Mouse (Mus musculus): ENCODE data around the gene Car1. TPM values are rescaled to one million over a fixed set of nuclear protein-coding genes. Genes with fewer than 3 reads are reported as not detected.
"Not testable (repeated sequence)": the region's sequence is repeated elsewhere in the genome, so short reads cannot be mapped to it uniquely, and the experiment has no call there.

The Car1 gene
- polyA plus RNA-seq, 1 experiment from 2014 or later = not detected

DNA sequence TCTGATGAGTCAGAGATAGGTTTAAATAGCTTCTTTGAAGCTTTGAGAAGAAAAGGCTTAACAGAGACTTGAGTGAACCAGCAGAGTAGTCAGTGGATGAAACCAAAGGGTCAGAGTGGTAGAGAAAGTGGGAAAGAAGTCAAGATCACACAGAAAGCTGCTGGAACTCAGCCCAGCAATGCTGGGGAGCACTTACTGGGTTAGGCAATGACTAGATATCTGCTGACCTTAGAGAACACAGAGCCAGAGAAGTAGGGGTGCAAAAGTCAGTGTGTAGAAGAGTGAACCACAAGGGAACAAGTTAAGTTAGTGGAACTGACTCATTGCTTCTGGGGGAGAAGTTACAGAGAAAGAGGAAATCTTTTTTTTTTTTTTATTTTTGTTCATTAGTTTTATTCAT lies 24.6 kb upstream of the Car1 start:
- no peak overlapping the region for H3K27ac ChIP-seq (ENCODE audit: low read depth)
- ATAC-seq (ENCODE audit: insufficient read depth) = no peak
- H3K27me3 ChIP-seq (ENCODE audit: insufficient read depth, low read length) = no peaks in the 10 kb centered on the region
- no peak overlapping the region for H3K4me3 ChIP-seq (ENCODE audit: low read depth, low read length)
- H3K9me3 ChIP-seq (ENCODE audit: low read depth, low read length) = no peaks in the 10 kb centered on the region
- H3K9ac ChIP-seq = no peak overlapping the region
- no peak for TF ChIP-seq CTCF (IDR thresholded peaks at IDR 0.05; ENCODE audit: low read depth)
- no peak for DNase-seq
- no peaks in the 10 kb centered on the region for H3K36me3 ChIP-seq (ENCODE audit: insufficient read depth)
- no peaks in the 10 kb centered on the region for H3K4me1 ChIP-seq (ENCODE audit: insufficient read depth)
- H3K4me2 ChIP-seq = no peak overlapping the region

DNA sequence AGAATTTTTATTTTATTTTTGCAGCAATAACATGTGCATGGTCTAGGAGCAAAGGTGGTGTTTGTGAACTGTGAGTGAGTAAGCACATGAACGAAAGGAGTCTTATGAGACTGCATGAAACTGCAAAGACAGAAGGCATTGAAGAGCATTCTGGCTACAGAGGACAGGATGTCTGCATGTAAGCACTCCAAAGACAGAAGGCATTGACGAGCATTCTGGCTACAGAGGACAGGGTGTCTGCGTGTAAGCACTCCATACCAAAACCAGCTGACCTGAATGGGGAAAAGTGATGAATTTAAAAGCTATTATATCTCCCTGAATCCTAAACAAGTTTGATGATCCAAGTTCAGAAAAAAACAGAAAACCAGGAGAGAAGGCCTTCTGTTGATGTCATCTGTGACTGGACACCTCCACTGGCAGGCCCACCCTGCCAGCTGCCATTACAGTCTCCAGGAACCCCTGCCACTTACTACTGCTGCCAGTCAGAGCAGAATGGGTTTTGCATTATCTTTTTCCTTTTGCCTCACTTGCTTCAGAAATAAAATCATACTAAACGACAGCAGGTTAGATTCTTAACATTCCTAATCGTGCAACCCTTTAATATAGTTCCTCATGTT lies 23.2 kb upstream of the Car1 start:
- 66% methylated on average over 5 of the region's 5 CpGs for WGBS
- Histone ChIP-seq H3K9me3 (ENCODE audit: low read depth, low read length) (no peaks in the 10 kb centered on the region), H3K27ac (ENCODE audit: low read depth) (no peak overlapping the region), H3K4me3 (ENCODE audit: low read depth, low read length) (no peak overlapping the region), H3K36me3 (ENCODE audit: insufficient read depth) (no peaks in the 10 kb centered on the region), H3K27me3 (ENCODE audit: insufficient read depth, low read length) (no peaks in the 10 kb centered on the region), H3K4me1 (ENCODE audit: insufficient read depth) (no peaks in the 10 kb centered on the region), H3K4me2 (no peak overlapping the region), H3K9ac (no peak overlapping the region)
- no peak for TF ChIP-seq CTCF (IDR thresholded peaks at IDR 0.05; ENCODE audit: low read depth)
- ATAC-seq (ENCODE audit: insufficient read depth) (no peak), DNase-seq (no peak)

DNA sequence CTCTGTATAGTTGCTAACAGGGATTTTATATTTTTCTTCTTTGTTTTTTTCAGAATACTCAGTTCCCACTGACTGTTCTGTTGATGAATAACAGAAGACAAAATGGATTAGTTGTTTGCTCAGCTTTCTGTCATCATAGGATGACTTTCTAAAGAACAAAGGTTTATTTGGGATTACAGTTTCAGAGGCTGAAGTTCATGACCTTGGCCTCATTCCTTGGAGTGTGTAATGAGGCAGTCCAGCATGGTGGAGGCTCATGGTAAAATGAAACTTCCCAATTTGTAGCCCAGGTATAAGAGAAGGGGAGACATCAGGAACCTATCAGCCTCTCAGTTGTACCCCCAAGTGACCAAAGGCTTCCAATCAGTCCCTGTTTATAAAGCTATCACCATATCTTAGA lies 20.7 kb upstream of the Car1 start:
- H3K9ac ChIP-seq = no peak overlapping the region
- H3K27me3 ChIP-seq (ENCODE audit: insufficient read depth, low read length) = no peaks in the 10 kb centered on the region
- no peaks in the 10 kb centered on the region for H3K9me3 ChIP-seq (ENCODE audit: low read depth, low read length)
- H3K4me1 ChIP-seq (ENCODE audit: insufficient read depth) = no peaks in the 10 kb centered on the region
- no peak overlapping the region for H3K4me3 ChIP-seq (ENCODE audit: low read depth, low read length)
- H3K4me2 ChIP-seq = no peak overlapping the region
- H3K36me3 ChIP-seq (ENCODE audit: insufficient read depth) = no peaks in the 10 kb centered on the region
- DNase-seq (no peak), ATAC-seq (ENCODE audit: insufficient read depth) (no peak)
- no peak for TF ChIP-seq CTCF (IDR thresholded peaks at IDR 0.05; ENCODE audit: low read depth)
- no peak overlapping the region for H3K27ac ChIP-seq (ENCODE audit: low read depth)

DNA sequence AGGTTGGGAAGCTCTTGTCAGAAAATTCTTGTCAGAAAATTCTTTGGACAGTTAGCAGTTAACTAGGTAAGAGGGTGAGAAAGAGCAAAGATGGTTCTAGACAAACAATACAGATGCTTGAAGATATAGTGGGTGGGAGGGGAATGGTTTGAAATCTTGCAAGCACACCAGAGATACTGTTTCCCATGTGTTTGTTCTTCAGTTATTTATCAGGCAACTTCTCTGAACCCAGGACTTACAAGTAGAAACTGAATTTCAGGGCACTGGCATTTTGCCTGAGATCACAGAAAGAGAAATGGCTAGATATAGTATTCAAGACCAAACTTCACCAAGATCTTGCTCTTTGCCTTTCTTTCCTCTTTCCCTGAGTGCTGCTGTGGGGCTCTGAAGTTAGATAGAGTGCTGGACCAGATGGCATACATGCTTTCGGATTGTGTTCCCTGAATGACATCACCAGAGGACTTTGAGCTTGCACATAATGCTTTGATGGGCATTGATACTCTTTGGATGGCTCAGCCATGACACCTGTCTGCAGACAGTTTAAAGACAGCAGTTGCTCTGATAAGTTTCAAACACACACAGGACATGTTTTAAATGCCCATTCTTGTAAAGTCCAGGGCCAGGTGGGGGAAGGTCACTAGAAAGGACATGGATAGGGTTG lies 11.8 kb upstream of the Car1 start:
- TF ChIP-seq CTCF (IDR thresholded peaks at IDR 0.05; ENCODE audit: low read depth) = no peak
- H3K36me3 ChIP-seq (ENCODE audit: insufficient read depth) = no peaks in the 10 kb centered on the region
- no peak for DNase-seq
- H3K9ac ChIP-seq = no peak overlapping the region
- H3K27me3 ChIP-seq (ENCODE audit: insufficient read depth, low read length) = no peaks in the 10 kb centered on the region
- no peak overlapping the region for H3K4me3 ChIP-seq (ENCODE audit: low read depth, low read length)
- H3K4me2 ChIP-seq = no peak overlapping the region
- ATAC-seq (ENCODE audit: insufficient read depth) = no peak
- 71% methylated on average over 1 of the region's 1 CpGs for WGBS
- no peaks in the 10 kb centered on the region for H3K4me1 ChIP-seq (ENCODE audit: insufficient read depth)
- H3K9me3 ChIP-seq (ENCODE audit: low read depth, low read length) = no peaks in the 10 kb centered on the region
- H3K27ac ChIP-seq (ENCODE audit: low read depth) = no peak overlapping the region

DNA sequence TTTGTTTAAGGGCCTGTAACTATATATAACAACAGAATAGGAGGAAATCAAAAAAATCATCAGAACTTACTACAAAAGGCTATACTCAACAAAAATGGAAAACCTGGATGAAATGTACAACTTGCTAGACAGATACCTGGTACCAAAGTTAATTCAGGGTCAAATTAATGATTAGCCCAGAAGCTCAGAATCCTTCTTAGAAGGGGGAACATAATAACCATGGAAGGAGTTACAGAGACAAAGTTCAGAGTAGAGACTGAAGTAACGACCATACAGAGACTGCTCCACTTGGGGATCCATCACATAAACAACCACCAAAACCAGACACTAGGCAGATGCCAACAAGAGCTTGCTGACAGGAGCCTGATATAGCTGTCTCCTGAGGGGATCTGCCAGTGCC lies 7.2 kb upstream of the Car1 start:
- ATAC-seq (ENCODE audit: insufficient read depth); H3K4me2 ChIP-seq; DNase-seq; H3K27me3 ChIP-seq (ENCODE audit: insufficient read depth, low read length); H3K4me3 ChIP-seq (ENCODE audit: low read depth, low read length); H3K9me3 ChIP-seq (ENCODE audit: low read depth, low read length); H3K4me1 ChIP-seq (ENCODE audit: insufficient read depth); H3K27ac ChIP-seq (ENCODE audit: low read depth); H3K36me3 ChIP-seq (ENCODE audit: insufficient read depth); H3K9ac ChIP-seq: not testable (repeated sequence)
- 68% methylated on average over 1 of the region's 1 CpGs for WGBS

DNA sequence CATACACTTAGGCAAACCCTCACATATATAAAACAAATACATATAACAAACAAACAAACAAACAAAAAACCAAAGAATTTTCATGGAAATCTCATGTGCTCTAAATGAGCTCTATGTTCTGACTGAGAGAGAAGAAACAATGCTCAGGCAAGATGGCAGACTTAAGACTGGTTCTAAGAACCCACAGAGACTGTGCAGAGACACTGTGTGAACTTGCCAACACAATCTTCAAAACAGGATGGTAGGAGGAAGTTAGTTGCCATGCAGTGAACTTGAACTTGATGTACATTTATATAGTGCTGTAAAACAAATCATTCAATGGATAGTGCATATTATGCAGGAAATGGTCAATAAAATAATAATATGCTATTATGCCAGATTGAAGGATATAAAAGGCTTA lies 1.5 kb downstream of the Car1 start:
- Histone ChIP-seq H3K27ac (ENCODE audit: low read depth) (no peak overlapping the region), H3K9me3 (ENCODE audit: low read depth, low read length) (no peaks in the 10 kb centered on the region), H3K4me3 (ENCODE audit: low read depth, low read length) (no peak overlapping the region), H3K36me3 (ENCODE audit: insufficient read depth) (no peaks in the 10 kb centered on the region), H3K4me2 (no peak overlapping the region), H3K27me3 (ENCODE audit: insufficient read depth, low read length) (no peaks in the 10 kb centered on the region), H3K4me1 (ENCODE audit: insufficient read depth) (no peaks in the 10 kb centered on the region), H3K9ac (no peak overlapping the region)
- TF ChIP-seq CTCF (IDR thresholded peaks at IDR 0.05; ENCODE audit: low read depth) = no peak
- ATAC-seq (ENCODE audit: insufficient read depth) = no peak
- DNase-seq = no peak

DNA sequence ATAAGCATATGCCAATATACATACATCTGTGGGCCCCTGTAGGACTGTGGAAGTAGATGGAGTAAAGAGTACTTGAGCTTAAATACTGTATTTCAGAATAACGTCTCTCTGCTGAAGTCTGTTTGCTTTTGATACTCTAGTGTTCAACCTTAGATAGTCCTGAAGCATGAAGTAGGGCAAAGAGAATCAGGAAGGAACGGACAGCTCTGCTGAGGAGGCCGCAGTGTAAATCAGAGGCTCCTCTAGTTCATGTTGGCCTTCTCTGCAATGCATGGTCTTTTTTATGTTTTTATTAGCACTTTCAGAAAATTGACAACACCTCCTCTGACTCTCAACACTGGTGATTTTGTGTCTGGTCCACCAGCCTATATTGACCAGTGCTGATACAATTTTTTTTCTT lies 2.2 kb downstream of the Car1 start:
- Histone ChIP-seq H3K4me2 (no peak overlapping the region), H3K27me3 (ENCODE audit: insufficient read depth, low read length) (no peaks in the 10 kb centered on the region), H3K9ac (no peak overlapping the region), H3K27ac (ENCODE audit: low read depth) (no peak overlapping the region), H3K4me1 (ENCODE audit: insufficient read depth) (no peaks in the 10 kb centered on the region), H3K36me3 (ENCODE audit: insufficient read depth) (no peaks in the 10 kb centered on the region), H3K9me3 (ENCODE audit: low read depth, low read length) (no peaks in the 10 kb centered on the region), H3K4me3 (ENCODE audit: low read depth, low read length) (no peak overlapping the region)
- no peak for TF ChIP-seq CTCF (IDR thresholded peaks at IDR 0.05; ENCODE audit: low read depth)
- WGBS = 80% methylated on average over 3 of the region's 3 CpGs
- DNase-seq (no peak), ATAC-seq (ENCODE audit: insufficient read depth) (no peak)
